ENCODE assay signal across 16 mouse cellular contexts in the genomic region with DNA sequence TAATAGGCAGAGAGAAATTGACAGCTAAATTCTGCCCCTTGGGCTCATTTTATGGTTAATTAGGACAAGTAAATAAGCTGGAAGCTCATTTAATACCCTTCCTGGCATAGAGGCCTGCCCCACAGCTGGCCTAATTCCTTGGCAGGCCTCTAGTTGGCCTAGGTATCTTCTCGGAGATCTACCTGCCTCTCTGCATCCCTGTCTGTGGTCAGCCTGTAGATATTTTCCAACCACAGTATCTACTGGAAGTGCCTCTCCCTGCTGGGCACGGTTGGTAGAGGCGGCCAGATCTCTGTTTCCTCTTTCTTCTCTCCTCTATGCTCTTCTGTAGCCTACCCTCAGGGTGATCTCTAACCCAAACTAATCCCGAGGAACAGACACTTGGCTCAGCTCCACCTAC. TPM values are rescaled to one million over a fixed set of nuclear protein-coding genes. Genes with fewer than 3 reads are reported as not detected.
"Had no signal": no experiment of that assay in that cellular context is flagged by ENCODE, and none has a peak within 500 bp of the region (broad histone marks: within the 10 kb centered on the region; RNA-seq: fewer than 3 reads in every experiment).

No protein-coding gene starts in this region.

- H3K36me3 ChIP-seq: limb, embryonic 12.5 days; midbrain, embryonic 10.5 days; neural tube, embryonic 12.5 days had no signal

- H3K4me2 ChIP-seq: kidney, embryonic 15.5 days; limb, embryonic 12.5 days; neural tube, embryonic 12.5 days had no signal

- DNase-seq: kidney, adult 2 months; kidney, postnatal 14 days; liver; lung, adult 2 months; lung, postnatal 36 days; midbrain, embryonic 14.5 days; retina, postnatal 1 day; right cerebral cortex, postnatal 14 days; thymus, postnatal 4 days had no signal

- H3K27ac ChIP-seq: kidney, embryonic 15.5 days; limb, embryonic 12.5 days; liver, embryonic 14.5 days; midbrain, embryonic 10.5 days; neural tube, embryonic 12.5 days had no signal

- ATAC-seq: lung, postnatal 0 days had no signal

- H3K4me3 ChIP-seq: kidney, embryonic 15.5 days; limb, embryonic 12.5 days; midbrain, embryonic 10.5 days; neural tube, embryonic 12.5 days had no signal

- H3K27me3 ChIP-seq: kidney, embryonic 15.5 days; limb, embryonic 12.5 days; neural tube, embryonic 12.5 days had no signal

RNA-seq across cellular contexts. Expression of gene Inka2, which starts 15.6 kb away (rescaled TPM):
- total RNA-seq: megakaryocyte progenitor cell, adult 5-6 weeks had no signal
